Mouse (Mus musculus): ENCODE results near the gene Gja4.

DNA sequence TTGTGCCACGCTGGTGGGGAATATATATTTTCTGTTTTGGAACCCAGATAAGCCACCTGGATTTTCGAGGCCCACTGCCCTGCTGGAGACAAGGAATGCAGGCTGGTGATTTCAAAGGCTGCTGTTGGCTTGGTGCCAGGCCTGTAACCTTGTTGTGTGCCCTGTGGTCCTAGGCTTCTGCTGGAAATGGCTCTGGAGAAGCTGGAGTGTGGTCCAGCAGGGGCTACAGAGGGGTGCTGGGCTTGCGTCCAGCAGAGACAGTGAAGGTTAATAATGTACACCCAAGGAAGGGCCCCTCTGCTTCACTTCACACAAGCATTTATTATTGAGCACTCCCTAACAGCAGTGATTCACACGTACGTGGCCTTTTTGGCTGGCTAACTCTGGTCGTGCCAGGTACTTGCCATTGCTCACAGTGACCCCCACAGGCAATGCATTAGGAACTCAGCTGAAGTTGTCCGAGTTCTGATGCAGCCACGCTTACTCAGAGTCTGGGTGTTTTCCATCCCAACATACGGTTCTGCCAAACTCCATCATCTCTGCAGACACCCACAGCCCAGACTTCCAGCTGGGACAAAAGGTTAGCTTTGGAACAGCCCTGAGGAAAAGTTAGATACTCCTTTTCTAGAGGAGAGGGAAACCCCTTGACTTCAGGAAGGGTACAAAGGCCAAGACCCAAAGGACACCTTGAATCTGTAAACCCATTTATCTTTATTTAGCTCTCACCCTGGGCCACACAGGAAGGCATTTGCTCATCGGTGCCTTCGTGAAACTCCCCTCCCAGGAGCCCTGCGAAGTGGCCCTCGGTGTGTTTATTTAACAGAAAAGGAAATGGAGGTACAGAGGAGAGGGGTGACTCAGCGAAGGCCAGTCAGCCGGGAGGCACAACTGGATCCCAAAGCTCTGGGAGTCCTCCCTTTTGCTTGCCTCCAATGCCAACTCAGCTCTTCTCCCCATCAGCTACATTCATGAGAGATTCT is 41.0 kb upstream of the Gja4 start:
- TF ChIP-seq POLR2A (IDR thresholded peaks at IDR 0.05; ENCODE audit: low read depth, low read length) (no peak), CTCF (conservative IDR thresholded peaks at IDR 0.05; ENCODE audit: insufficient read depth, insufficient read length, low read depth, low read length) (no peak)
